Mouse (Mus musculus) stomach, embryonic 14.5 days (tissue): ENCODE data around the gene Atf7. TPM values are rescaled to one million over a fixed set of nuclear protein-coding genes. Genes with fewer than 3 reads are reported as not detected.

Source experiments
- ATAC-seq: fragments of 200-750 bp; cut with Nextera tagmentation; 2 replicates; pipeline ENCODE4 v1.8.0; 2017; ENCODE audit warnings: low read depth, moderate TSS enrichment; ENCODE audit not compliant: insufficient number of reproducible peaks, insufficient read depth, low FRiP score
- H3K27ac ChIP-seq: fragments of 300-500 bp; sonication (generic); 2 replicates; pipeline ENCODE4 v1.5.1; 2014; ENCODE audit warnings: mild to moderate bottlenecking, low read length, moderate library complexity, mixed read lengths
- H3K27me3 ChIP-seq: fragments of 300-500 bp; sonication (generic); 2 replicates; pipeline ENCODE4 v1.6.1; 2014; ENCODE audit warnings: low read length, control low read depth, mixed read lengths; ENCODE audit not compliant: control insufficient read depth, insufficient read depth
- H3K36me3 ChIP-seq: fragments of 300-500 bp; sonication (generic); 2 replicates; pipeline ENCODE4 v1.6.1; 2014; ENCODE audit warnings: mild to moderate bottlenecking, control low read depth, low read length, moderate library complexity, mixed read lengths; ENCODE audit not compliant: control insufficient read depth, insufficient read depth
- H3K4me1 ChIP-seq: fragments of 300-500 bp; sonication (generic); 2 replicates; pipeline ENCODE4 v1.6.1; 2014; ENCODE audit warnings: low read length, control low read depth, mixed read lengths; ENCODE audit not compliant: control insufficient read depth, insufficient read depth
- H3K4me2 ChIP-seq: fragments of 300-500 bp; sonication (generic); replicated peaks from 2 replicates; pipeline ENCODE4 v1.6.1; 2014; ENCODE audit warnings: low read depth, low read length, control low read depth
- H3K4me3 ChIP-seq: fragments of 300-500 bp; sonication (generic); 2 replicates; pipeline ENCODE4 v1.5.1; 2014; ENCODE audit warnings: low read depth, low read length, control low read depth
- H3K9ac ChIP-seq: fragments of 300-500 bp; sonication (generic); replicated peaks from 2 replicates; pipeline ENCODE4 v1.6.1; 2014; ENCODE audit warnings: low read depth, mild to moderate bottlenecking, control low read depth, low read length, moderate library complexity, mixed read lengths
- H3K9me3 ChIP-seq: fragments of 300-500 bp; sonication (generic); 2 replicates; pipeline ENCODE4 v1.6.1; 2016; ENCODE audit warnings: low read depth, low read length, control low read depth; ENCODE audit not compliant: control insufficient read depth
- WGBS: fragments of 180-500 bp; shearing (Covaris S2); extraction: QIAGEN DNeasy Blood & Tissue Kit; methylation state at CpG from one replicate; pipeline ENCODE4 v1.1.7; 2014; 5-methylcytosine and 5-hydroxymethylcytosine counted together
- polyA plus RNA-seq: library from polyadenylated mRNA; unstranded; fragments of >200 nt; fragmentation: Nextera tagmentation; extraction: Ambion mirVana; gene quantifications from 2 replicates; pipeline ENCODE4 v1.2.1, GENCODE M21; 2014

Atf7 gene
- polyA plus RNA-seq, 1 experiment from 2014 or later, result 48.9 TPM

DNA sequence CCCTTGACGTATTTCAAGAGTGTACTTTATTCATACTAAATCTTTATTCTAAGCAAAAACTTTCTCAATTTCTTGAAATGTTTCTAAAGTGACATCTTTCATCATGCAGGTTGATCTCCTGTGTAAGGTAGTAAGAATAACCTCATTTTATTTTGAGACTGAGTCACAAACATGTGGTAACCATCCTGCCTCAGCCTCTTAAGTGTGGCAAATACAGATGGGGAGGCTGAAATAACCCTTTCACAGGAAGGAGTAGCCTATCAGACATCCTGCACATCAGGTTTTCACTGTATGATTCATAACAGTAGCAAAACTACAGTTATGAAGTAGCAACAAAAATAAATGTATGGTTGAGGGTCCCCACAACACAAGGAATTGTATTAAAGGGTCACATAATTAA, 69.7 kb downstream of the Atf7 start:
- no peak overlapping the region for H3K27ac ChIP-seq
- no peak overlapping the region for H3K4me2 ChIP-seq
- no peaks in the 10 kb centered on the region for H3K4me1 ChIP-seq
- no peaks in the 10 kb centered on the region for H3K27me3 ChIP-seq
- H3K36me3 ChIP-seq, result peaks cover 49% of the 10 kb centered on the region
- H3K9me3 ChIP-seq, result no peaks in the 10 kb centered on the region
- WGBS, result 86% methylated on average over 1 of the region's 1 CpGs
- no peak overlapping the region for H3K4me3 ChIP-seq
- no peak overlapping the region for H3K9ac ChIP-seq
- no peak for ATAC-seq

DNA sequence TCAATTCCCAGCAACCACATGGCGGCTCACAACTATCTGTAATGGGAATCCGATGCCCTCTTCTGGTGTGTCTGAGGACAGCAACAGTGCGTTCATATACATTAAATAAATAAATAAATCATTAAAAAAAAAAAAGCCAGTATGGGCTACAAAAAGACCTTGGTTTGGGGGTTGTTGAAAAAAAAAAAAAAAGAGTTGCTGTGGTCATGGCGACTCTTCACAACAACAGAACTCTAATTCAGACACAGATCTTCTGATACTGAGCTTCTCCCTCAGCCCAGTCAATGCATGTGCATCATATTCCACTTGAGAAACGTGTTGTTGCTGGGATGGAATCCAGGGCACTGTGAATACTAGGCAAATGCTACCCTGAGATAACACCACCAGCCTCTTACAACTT, 72.7 kb downstream of the Atf7 start:
- Histone ChIP-seq H3K27me3 (no peaks in the 10 kb centered on the region), H3K4me2 (no peak overlapping the region), H3K4me1 (no peaks in the 10 kb centered on the region), H3K36me3 (peaks cover 51% of the 10 kb centered on the region), H3K4me3 (no peak overlapping the region), H3K9me3 (no peaks in the 10 kb centered on the region), H3K9ac (no peak overlapping the region), H3K27ac (no peak overlapping the region)
- ATAC-seq, result no peak
- 95% methylated on average over 5 of the region's 5 CpGs for WGBS

DNA sequence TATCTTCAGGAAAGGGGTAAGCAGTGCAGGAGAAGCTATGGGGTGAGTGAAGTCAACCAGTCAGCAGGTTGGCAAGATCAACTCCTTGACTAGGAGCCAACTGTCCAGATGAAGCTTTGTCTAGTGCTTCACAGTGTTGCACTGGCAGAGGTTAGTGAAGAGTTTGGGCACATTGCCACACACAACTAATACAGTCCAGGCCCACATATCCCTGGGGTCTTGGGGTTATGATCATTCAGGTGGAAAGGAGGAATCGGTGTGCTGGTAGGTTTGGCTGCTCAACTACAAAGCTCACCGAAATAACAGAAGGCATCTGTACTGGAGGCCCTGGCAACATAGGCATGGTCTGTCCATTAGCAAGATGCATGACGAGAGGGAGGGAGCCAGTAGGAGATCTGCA, 77.8 kb downstream of the Atf7 start:
- no peak overlapping the region for H3K27ac ChIP-seq
- H3K9ac ChIP-seq, result no peak overlapping the region
- H3K36me3 ChIP-seq, result peaks cover 51% of the 10 kb centered on the region
- 95% methylated on average over 3 of the region's 3 CpGs for WGBS
- H3K4me1 ChIP-seq, result no peaks in the 10 kb centered on the region
- no peak for ATAC-seq
- H3K9me3 ChIP-seq, result no peaks in the 10 kb centered on the region
- H3K4me2 ChIP-seq, result no peak overlapping the region
- no peak overlapping the region for H3K4me3 ChIP-seq
- no peaks in the 10 kb centered on the region for H3K27me3 ChIP-seq

DNA sequence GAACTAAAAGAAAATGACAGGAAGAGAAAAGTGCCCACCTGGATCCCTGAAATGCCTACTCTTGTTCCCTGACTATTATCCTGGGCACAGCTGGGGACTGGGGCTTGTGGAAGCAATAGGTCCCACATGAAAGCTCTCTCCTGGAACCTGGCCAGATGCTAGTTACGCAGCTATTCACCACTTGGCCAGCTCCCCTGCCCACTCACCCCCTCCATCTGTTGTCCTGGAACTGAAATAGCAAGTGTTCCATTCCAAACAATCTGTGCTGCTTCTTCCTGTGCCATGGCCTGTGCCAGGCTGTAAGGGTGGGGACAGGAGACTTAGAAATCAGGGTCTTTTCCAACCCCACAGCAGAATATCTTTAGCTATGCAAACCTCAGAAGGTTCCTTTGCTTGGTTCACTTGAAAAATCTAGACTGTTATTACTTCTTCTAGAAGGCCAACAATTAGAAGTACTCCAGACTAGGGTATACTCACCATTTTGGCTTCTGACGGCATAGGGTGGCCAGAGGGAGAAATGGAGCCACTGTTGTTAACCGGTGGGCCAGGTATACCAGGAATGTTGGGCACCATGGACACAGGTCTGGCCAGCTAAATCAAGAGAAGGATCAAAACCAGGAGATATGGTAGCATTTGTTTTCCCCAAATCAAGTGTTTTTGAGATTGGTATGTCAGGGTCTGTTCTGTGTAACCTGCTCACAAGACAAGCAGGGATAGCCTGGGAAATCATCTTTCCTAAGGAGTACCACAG, 78.4 kb downstream of the Atf7 start:
- ATAC-seq, result no peak
- H3K9ac ChIP-seq, result no peak overlapping the region
- peaks cover 53% of the 10 kb centered on the region for H3K36me3 ChIP-seq
- no peak overlapping the region for H3K4me2 ChIP-seq
- H3K4me3 ChIP-seq, result no peak overlapping the region
- WGBS, result 87% methylated on average over 3 of the region's 3 CpGs
- no peak overlapping the region for H3K27ac ChIP-seq
- no peaks in the 10 kb centered on the region for H3K9me3 ChIP-seq
- no peaks in the 10 kb centered on the region for H3K27me3 ChIP-seq
- H3K4me1 ChIP-seq, result no peaks in the 10 kb centered on the region

DNA sequence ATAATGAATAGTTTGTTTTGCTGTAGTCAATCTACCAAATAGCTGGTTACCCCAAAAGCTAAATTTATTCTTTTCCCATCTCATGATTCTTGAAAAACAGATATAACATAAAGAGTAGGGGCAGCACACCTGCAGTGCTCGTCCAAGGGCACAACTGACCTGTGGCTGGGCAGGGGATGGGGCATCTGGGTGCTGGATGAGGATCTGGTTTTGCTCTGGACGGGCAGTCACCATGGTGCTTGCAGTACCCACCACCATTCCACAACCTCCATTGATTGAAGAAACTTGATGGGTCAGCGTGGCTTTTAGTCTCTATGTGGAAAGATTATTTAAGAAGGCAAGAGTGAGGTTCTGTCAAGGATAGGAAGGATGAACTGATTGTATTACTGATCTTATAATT, 79.0 kb downstream of the Atf7 start:
- WGBS, result 91% methylated on average over 3 of the region's 3 CpGs
- no peak overlapping the region for H3K9ac ChIP-seq
- no peak for ATAC-seq
- H3K4me3 ChIP-seq, result no peak overlapping the region
- H3K4me1 ChIP-seq, result no peaks in the 10 kb centered on the region
- no peak overlapping the region for H3K27ac ChIP-seq
- H3K27me3 ChIP-seq, result no peaks in the 10 kb centered on the region
- H3K9me3 ChIP-seq, result no peaks in the 10 kb centered on the region
- H3K36me3 ChIP-seq, result peaks cover 49% of the 10 kb centered on the region
- H3K4me2 ChIP-seq, result no peak overlapping the region

DNA sequence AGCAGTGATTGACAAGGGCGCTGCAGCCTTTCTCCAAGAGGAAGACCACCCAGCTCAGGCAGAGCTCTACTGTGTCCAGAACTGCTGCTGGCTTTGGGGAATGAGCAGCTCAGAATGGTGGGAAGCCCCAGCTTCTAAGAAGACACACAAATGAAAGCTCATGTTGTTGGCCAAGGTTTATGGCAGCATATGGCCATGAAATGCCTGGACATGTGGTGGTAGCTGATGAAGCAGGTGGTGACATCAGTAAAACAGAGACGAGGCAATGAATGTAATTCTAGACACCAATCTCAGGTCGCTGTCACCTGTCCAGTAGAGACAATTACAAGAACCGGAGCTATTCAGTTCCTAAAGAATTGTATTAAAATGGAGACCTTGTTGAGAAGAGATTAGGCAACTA, 80.5 kb downstream of the Atf7 start:
- WGBS, result 94% methylated on average over 4 of the region's 4 CpGs
- Histone ChIP-seq H3K4me3 (no peak overlapping the region), H3K4me2 (no peak overlapping the region), H3K9me3 (no peaks in the 10 kb centered on the region), H3K27ac (no peak overlapping the region), H3K4me1 (no peaks in the 10 kb centered on the region), H3K36me3 (peaks cover 48% of the 10 kb centered on the region), H3K9ac (no peak overlapping the region), H3K27me3 (no peaks in the 10 kb centered on the region)
- ATAC-seq, result no peak

DNA sequence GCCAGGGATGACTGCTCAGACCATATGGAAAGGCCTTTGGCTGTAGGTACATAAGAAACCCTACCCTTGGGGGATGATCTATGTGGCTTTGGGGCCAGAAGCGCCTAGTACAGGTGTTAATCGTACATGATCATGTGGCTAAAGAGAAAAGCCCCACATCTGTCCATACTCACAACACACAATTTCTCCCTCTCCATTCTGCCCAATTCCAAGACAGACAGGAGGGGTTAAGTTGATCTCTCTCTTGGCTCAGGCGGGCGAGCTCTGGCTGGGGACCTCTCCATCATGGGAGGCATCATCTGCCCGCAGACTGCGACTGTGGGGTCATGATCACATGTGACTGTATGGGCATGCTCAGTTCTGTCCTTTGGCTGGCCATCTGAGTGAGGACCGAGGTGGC, 91.3 kb downstream of the Atf7 start:
- no peaks in the 10 kb centered on the region for H3K4me1 ChIP-seq
- WGBS, result 93% methylated on average over 7 of the region's 7 CpGs
- H3K36me3 ChIP-seq, result peaks cover 69% of the 10 kb centered on the region
- H3K4me3 ChIP-seq, result no peak overlapping the region
- H3K27ac ChIP-seq, result no peak overlapping the region
- ATAC-seq, result no peak
- H3K27me3 ChIP-seq, result no peaks in the 10 kb centered on the region
- no peak overlapping the region for H3K4me2 ChIP-seq
- H3K9ac ChIP-seq, result no peak overlapping the region
- H3K9me3 ChIP-seq, result no peaks in the 10 kb centered on the region

DNA sequence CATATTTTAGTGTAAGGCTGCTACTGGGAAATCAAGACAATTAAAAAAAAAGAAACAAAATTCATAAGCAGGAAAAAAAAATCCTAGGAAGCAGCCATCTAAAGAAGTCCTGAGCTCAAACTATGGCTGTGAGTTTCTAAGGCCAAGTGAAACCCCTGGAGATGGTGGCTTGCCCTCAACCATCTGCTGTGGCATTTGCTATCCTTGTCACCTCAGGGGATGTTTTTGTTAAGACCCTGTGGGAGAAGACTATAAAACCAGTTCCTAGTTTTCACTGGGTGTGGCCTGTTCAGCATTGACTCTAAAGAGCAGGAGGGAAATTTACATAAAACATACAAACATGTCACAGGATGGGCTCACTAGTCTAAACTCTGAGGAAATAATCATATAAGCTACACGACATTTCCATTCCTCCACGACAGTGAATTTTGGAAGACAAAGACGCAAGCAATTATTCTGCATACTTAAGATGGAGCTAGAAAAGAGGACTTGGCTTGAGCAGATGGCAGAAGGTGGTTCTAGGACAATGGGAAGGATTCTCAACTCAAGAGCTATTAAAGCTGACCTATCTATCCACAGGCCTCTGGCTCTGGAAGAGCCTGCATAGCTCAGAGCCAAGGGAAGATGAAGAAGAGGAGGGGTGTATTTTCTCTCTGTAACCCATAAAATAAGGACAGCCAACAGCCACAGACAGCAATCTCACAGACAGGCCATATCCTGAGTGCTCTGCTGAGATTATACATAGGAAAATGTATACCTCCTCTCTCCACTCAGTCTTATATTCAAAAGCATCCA, 93.0 kb downstream of the Atf7 start:
- WGBS, result 88% methylated on average over 3 of the region's 3 CpGs
- H3K9ac ChIP-seq, result no peak overlapping the region

More for the DNA sequence above, 93.0 kb downstream of the Atf7 start:
- H3K4me1 ChIP-seq, result no peaks in the 10 kb centered on the region
- peaks cover 74% of the 10 kb centered on the region for H3K36me3 ChIP-seq
- no peak overlapping the region for H3K27ac ChIP-seq
- ATAC-seq, result no peak
- H3K9me3 ChIP-seq, result no peaks in the 10 kb centered on the region
- H3K4me2 ChIP-seq, result no peak overlapping the region
- H3K4me3 ChIP-seq, result no peak overlapping the region
- no peaks in the 10 kb centered on the region for H3K27me3 ChIP-seq
